Comparison of ENCODE assay signal across 10 mouse cellular contexts in the genomic region with DNA sequence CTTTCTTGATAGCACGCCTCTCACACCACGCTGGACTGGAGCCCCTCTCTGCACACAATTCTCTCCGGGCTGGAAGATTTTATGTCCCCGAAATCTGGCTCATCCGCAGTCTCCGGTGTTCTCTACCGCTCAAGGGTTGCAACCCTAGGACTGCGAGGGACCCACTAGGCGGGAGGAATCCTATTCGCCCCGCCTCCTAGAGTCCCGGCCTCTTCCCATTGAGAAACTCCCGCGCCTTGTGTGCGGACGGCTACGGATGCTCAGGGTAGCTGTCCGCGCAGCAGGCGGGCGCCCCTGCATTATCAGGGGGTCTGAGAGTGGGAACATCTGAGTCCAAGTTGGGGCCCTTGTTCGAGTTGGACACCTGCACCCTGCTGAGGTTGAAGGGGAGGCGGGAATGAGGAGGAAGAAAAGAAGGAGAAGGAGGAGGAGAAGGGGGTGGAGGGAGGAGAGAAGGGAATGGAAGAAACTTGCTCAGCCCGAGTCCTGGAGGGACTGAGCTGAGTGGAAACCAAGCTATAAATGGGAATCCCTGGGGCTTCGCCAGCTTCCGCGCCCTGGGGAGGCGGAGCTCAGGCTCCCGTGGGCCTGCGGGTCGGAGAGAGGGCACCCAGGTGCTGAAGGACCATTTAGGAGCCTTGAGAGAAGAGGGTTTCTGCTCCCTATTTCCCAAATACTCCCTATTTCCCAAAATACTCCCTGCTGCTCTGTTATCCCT. TPM values are rescaled to one million over a fixed set of nuclear protein-coding genes. Genes with fewer than 3 reads are reported as not detected.
DNase-seq lines count a peak whose midpoint lies in the region; ATAC-seq and TF ChIP-seq lines count a peak whose summit lies in the region.
"Had no signal": no experiment of that assay in that cellular context is flagged by ENCODE, and none has a peak within 500 bp of the region (broad histone marks: within the 10 kb centered on the region; RNA-seq: fewer than 3 reads in every experiment).

No protein-coding gene starts in this region.

- H3K9me3 ChIP-seq in heart, embryonic 11.5 days (replicated peaks; ENCODE audit: control insufficient read depth, low read length) = no peaks in the 10 kb centered on the region
- 0 out of 2 replicates have a peak, but pooled peaks cover 4% of the 10 kb centered on the region for H3K9me3 ChIP-seq in forebrain, postnatal 0 days (ENCODE audit: low read length)
- H3K9me3 ChIP-seq in midbrain, embryonic 13.5 days = no peaks in the 10 kb centered on the region
- H3K9me3 ChIP-seq: liver, embryonic 15.5 days had no signal

- H3K9ac ChIP-seq in heart, embryonic 11.5 days (ENCODE audit: low read depth, low read length) = no peak overlapping the region
- H3K9ac ChIP-seq in forebrain, postnatal 0 days = no peak overlapping the region
- peak overlapping the region; percentile 50 for H3K9ac ChIP-seq in midbrain, embryonic 13.5 days (replicated peaks)
- H3K9ac ChIP-seq: liver, embryonic 15.5 days had no signal

- TF ChIP-seq CTCF in forebrain, postnatal 0 days (IDR thresholded peaks at IDR 0.05; ENCODE audit: low read depth) = no peak
- no peak for TF ChIP-seq CTCF in thymus, adult 2 months (IDR thresholded peaks at IDR 0.05; ENCODE audit: borderline replicate concordance, control insufficient read depth, extremely low read depth, insufficient read depth, low read length, poor library complexity)

- H3K4me2 ChIP-seq in heart, embryonic 11.5 days = peak overlapping the region; percentile 14; the same call in 1 of the 2 replicates
- H3K4me2 ChIP-seq in forebrain, postnatal 0 days (ENCODE audit: low read depth) = peak overlapping the region; percentile 42
- H3K4me2 ChIP-seq in midbrain, embryonic 13.5 days (replicated peaks) = peak overlapping the region; percentile 58
- H3K4me2 ChIP-seq: liver, embryonic 15.5 days had no signal

- no peak overlapping the region for H3K27ac ChIP-seq in heart, embryonic 11.5 days (ENCODE audit: low read depth, low read length)
- no peak overlapping the region for H3K27ac ChIP-seq in forebrain, postnatal 0 days (ENCODE audit: low read depth, low read length)
- no peak overlapping the region for H3K27ac ChIP-seq in midbrain, embryonic 13.5 days
- no peak overlapping the region for H3K27ac ChIP-seq in thymus, adult 2 months (ENCODE audit: control insufficient read depth, insufficient read depth, low read length)
- H3K27ac ChIP-seq: liver, embryonic 15.5 days had no signal

- H3K4me1 ChIP-seq in heart, embryonic 11.5 days (ENCODE audit: control insufficient read depth, insufficient read depth, low read length) = no peaks in the 10 kb centered on the region
- H3K4me1 ChIP-seq in forebrain, postnatal 0 days (ENCODE audit: insufficient read depth) = peaks cover 4% of the 10 kb centered on the region; the same call in 1 of the 2 replicates
- peaks cover 35% of the 10 kb centered on the region for H3K4me1 ChIP-seq in midbrain, embryonic 13.5 days (replicated peaks)
- peaks cover 6% of the 10 kb centered on the region for H3K4me1 ChIP-seq in thymus, adult 2 months (replicated peaks; ENCODE audit: control insufficient read depth, insufficient read depth, low read length)

- H3K27me3 ChIP-seq in heart, embryonic 11.5 days (ENCODE audit: control insufficient read depth, insufficient read depth, low read length) = peaks cover 96% of the 10 kb centered on the region
- peaks cover 82% of the 10 kb centered on the region for H3K27me3 ChIP-seq in forebrain, postnatal 0 days (ENCODE audit: insufficient read depth, low read length)
- peaks cover 97% of the 10 kb centered on the region for H3K27me3 ChIP-seq in midbrain, embryonic 13.5 days
- peaks cover 20% of the 10 kb centered on the region for H3K27me3 ChIP-seq in thymus, adult 2 months (ENCODE audit: control insufficient read depth, insufficient read depth, low read length)

- WGBS in heart, embryonic 11.5 days (ENCODE audit: insufficient replicate concordance) = under 1% methylated on average over 31 of the region's 31 CpGs
- under 1% methylated on average over 30 of the region's 31 CpGs for WGBS in forebrain, postnatal 0 days
- WGBS in midbrain, embryonic 13.5 days = under 1% methylated on average over 31 of the region's 31 CpGs
- 8% methylated on average over 31 of the region's 31 CpGs for WGBS in thymus, adult 2 months

- no peaks in the 10 kb centered on the region for H3K36me3 ChIP-seq in heart, embryonic 11.5 days (ENCODE audit: control insufficient read depth, insufficient read depth, low read length)
- no peaks in the 10 kb centered on the region for H3K36me3 ChIP-seq in forebrain, postnatal 0 days (ENCODE audit: insufficient read depth)
- H3K36me3 ChIP-seq in midbrain, embryonic 13.5 days = no peaks in the 10 kb centered on the region
- no peaks in the 10 kb centered on the region for H3K36me3 ChIP-seq in thymus, adult 2 months (ENCODE audit: control insufficient read depth, insufficient read depth, low read length)
- H3K36me3 ChIP-seq: liver, embryonic 15.5 days had no signal

- TF ChIP-seq POLR2A in thymus, adult 2 months (IDR thresholded peaks at IDR 0.05; ENCODE audit: control insufficient read depth, extremely low read depth, insufficient read depth, low read length, poor library complexity) = no peak

- H3K4me3 ChIP-seq in heart, embryonic 11.5 days (ENCODE audit: low read depth, low read length) = 0 out of 2 replicates have a peak overlapping the region, but pooled peaks have one; percentile 1
- H3K4me3 ChIP-seq in forebrain, postnatal 0 days (ENCODE audit: low read depth, low read length) = peak overlapping the region; percentile 11
- peak overlapping the region; percentile 36 for H3K4me3 ChIP-seq in midbrain, embryonic 13.5 days (replicated peaks)
- H3K4me3 ChIP-seq in thymus, adult 2 months (ENCODE audit: control insufficient read depth, insufficient read depth, low read length) = no peak overlapping the region
- H3K4me3 ChIP-seq: liver, embryonic 15.5 days had no signal

- no peak for DNase-seq in heart, adult 11 months
- peak; percentile 60 for DNase-seq in MN1 (ENCODE audit: low spot score)
- DNase-seq in forebrain, postnatal 0 days = no peak
- no peak for DNase-seq in thymus, adult 2 months
- no peak for DNase-seq in layer of hippocampus, adult 9-10 months (ENCODE audit: low spot score)
- no peak for DNase-seq in layer of hippocampus, adult 9-11 months

- ATAC-seq in heart, embryonic 11.5 days (replicated peaks; ENCODE audit: insufficient number of reproducible peaks, low FRiP score, low TSS enrichment) = no peak
- no peak; the same call in 1 of the 2 replicates for ATAC-seq in forebrain, postnatal 0 days
- peak; percentile 62 for ATAC-seq in midbrain, embryonic 13.5 days

RNA-seq across cellular contexts. Expression of a gene that starts 0.4 kb away (rescaled TPM):
- 1.5 and 3.7 TPM in 2 replicates for polyA plus RNA-seq in heart, embryonic 11.5 days (2014; fragmentation: Nextera tagmentation; extraction: Ambion mirVana)
- 0.46 and 2.1 TPM in 2 replicates for total RNA-seq in forebrain, postnatal 0 days (2014; rRNA removed)
- 0.07 and 0.11 TPM in 2 replicates for polyA plus RNA-seq in forebrain, postnatal 0 days (2015; fragmentation: Nextera tagmentation; extraction: Ambion mirVana)
- 3.1 and 3.6 TPM in 2 replicates for polyA plus RNA-seq in midbrain, embryonic 13.5 days (2015; fragmentation: Nextera tagmentation; extraction: Ambion mirVana)
- polyA plus RNA-seq in thymus, adult 2 months (2012; rRNA removed) = 0.05 and 0.15 TPM in 2 replicates
- polyA plus RNA-seq: gonadal fat pad, adult 2 months had no signal

RNA-seq across cellular contexts. Expression of a gene that starts 1.0 kb away (rescaled TPM):
- 0.10 and 0.37 TPM in 2 replicates for polyA plus RNA-seq in heart, embryonic 11.5 days (2014; fragmentation: Nextera tagmentation; extraction: Ambion mirVana)
- 0.08 TPM in 1 of 2 replicates, not detected in the other for total RNA-seq in forebrain, postnatal 0 days (2014; rRNA removed)
- polyA plus RNA-seq in forebrain, postnatal 0 days (2015; fragmentation: Nextera tagmentation; extraction: Ambion mirVana) = 0.06 and 0.09 TPM in 2 replicates
- 0.78 and 0.94 TPM in 2 replicates for polyA plus RNA-seq in midbrain, embryonic 13.5 days (2015; fragmentation: Nextera tagmentation; extraction: Ambion mirVana)
- 0.19 and 0.38 TPM in 2 replicates for polyA plus RNA-seq in thymus, adult 2 months (2012; rRNA removed)
- polyA plus RNA-seq: gonadal fat pad, adult 2 months had no signal

RNA-seq across cellular contexts. Expression of a gene that starts 11.7 kb away (rescaled TPM):
- 34.9 and 37.8 TPM in 2 replicates for polyA plus RNA-seq in heart, embryonic 11.5 days (2014; fragmentation: Nextera tagmentation; extraction: Ambion mirVana)
- total RNA-seq in forebrain, postnatal 0 days (2014; rRNA removed) = 705 and 834 TPM in 2 replicates
- 863 and 867 TPM in 2 replicates for polyA plus RNA-seq in forebrain, postnatal 0 days (2015; fragmentation: Nextera tagmentation; extraction: Ambion mirVana)
- polyA plus RNA-seq in midbrain, embryonic 13.5 days (2015; fragmentation: Nextera tagmentation; extraction: Ambion mirVana) = 521 and 559 TPM in 2 replicates
- polyA plus RNA-seq in thymus, adult 2 months (2012; rRNA removed) = 5.9 and 6.0 TPM in 2 replicates

RNA-seq across cellular contexts. Expression of a gene that starts 35.5 kb away (rescaled TPM):
- polyA plus RNA-seq in heart, embryonic 11.5 days (2014; fragmentation: Nextera tagmentation; extraction: Ambion mirVana) = 1.0 and 1.4 TPM in 2 replicates
- total RNA-seq in forebrain, postnatal 0 days (2014; rRNA removed) = 1.6 and 3.4 TPM in 2 replicates
- 1.1 and 1.7 TPM in 2 replicates for polyA plus RNA-seq in forebrain, postnatal 0 days (2015; fragmentation: Nextera tagmentation; extraction: Ambion mirVana)
- polyA plus RNA-seq in midbrain, embryonic 13.5 days (2015; fragmentation: Nextera tagmentation; extraction: Ambion mirVana) = 1.2 and 1.3 TPM in 2 replicates
- polyA plus RNA-seq in thymus, adult 2 months (2012; rRNA removed) = 72.8 and 77.4 TPM in 2 replicates

RNA-seq across cellular contexts. Expression of a gene that starts 36.4 kb away (rescaled TPM):
- 0.37 TPM in 1 of 2 replicates, not detected in the other for polyA plus RNA-seq in heart, embryonic 11.5 days (2014; fragmentation: Nextera tagmentation; extraction: Ambion mirVana)
- total RNA-seq in forebrain, postnatal 0 days (2014; rRNA removed) = not detected in 2 replicates
- polyA plus RNA-seq in forebrain, postnatal 0 days (2015; fragmentation: Nextera tagmentation; extraction: Ambion mirVana) = not detected in 2 replicates
- polyA plus RNA-seq in midbrain, embryonic 13.5 days (2015; fragmentation: Nextera tagmentation; extraction: Ambion mirVana) = not detected in 2 replicates
- polyA plus RNA-seq in thymus, adult 2 months (2012; rRNA removed) = 0.13 and 0.62 TPM in 2 replicates

Comparison
In these comparisons a context has a peak if more than half of its experiments do, and no peak if none do; other contexts are left out.
1. RNA of a gene that starts 11.7 kb away (polyA plus RNA-seq): 863 to 867 TPM in forebrain, postnatal 0 days and 521 to 559 TPM in midbrain, embryonic 13.5 days; 34.9 to 37.8 TPM in heart, embryonic 11.5 days and 5.9 to 6.0 TPM in thymus, adult 2 months; every median in the first group is over 10 times any median in the second.
2. Peak in every context shown above with its lines, with median percentiles within 50 percentile points of each other: H3K4me2 ChIP-seq.